Mouse (Mus musculus) cerebellum, adult 2 months (tissue): Measurements from ENCODE around the gene Cask.

ENCODE experiments used
- CTCF ChIP-seq: fragments of 200-500 bp; IDR thresholded peaks from 2 replicates; pipeline ENCODE4 v1.5.1; 2011; ENCODE audit warnings: low read depth, mild to moderate bottlenecking, control low read depth, low read length, moderate library complexity, borderline replicate concordance; ENCODE audit not compliant: insufficient read depth
- POLR2A ChIP-seq: fragments of 200-500 bp; IDR thresholded peaks from 2 replicates; pipeline ENCODE4 v1.6.1; 2011; ENCODE audit warnings: low read length, control low read depth, borderline replicate concordance; ENCODE audit not compliant: insufficient read depth

DNA sequence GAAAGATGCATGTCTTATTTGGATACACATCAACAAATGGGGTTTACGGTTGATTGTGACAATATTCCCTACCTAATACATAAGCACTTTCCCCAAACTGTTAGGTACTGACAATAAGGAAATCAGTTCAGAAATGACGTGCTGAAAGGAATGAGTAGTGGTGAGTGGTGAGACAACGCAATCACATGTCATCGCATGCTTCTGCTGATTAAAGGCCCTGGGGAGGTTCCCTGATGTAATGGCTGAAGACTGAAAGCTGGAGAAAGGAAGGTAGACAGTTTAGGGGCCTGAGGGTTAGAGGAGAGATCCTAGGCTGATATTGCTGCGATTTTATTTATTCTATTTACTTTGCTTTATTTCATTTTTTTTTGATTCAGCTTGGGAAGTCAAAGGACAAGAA is 240.1 kb downstream of the Cask start:
- TF ChIP-seq CTCF (no peak), POLR2A (no peak)
